Mouse (Mus musculus): Measurements from ENCODE around the gene Hist1h3g. TPM values are rescaled to one million over a fixed set of nuclear protein-coding genes. Genes with fewer than 3 reads are reported as not detected.
"Not testable (repeated sequence)": the region's sequence is repeated elsewhere in the genome, so short reads cannot be mapped to it uniquely, and the experiment has no call there.

Gene Hist1h3g
- polyA plus RNA-seq, 1 experiment from 2014 or later: 5.5 TPM

GRCm38 (mm10) chr13:23551931-23552914 is 17.0 kb downstream of the Hist1h3g start:
- Histone ChIP-seq H3K4me2 (peak overlapping the region; percentile 72), H3K36me3 (no peaks in the 10 kb centered on the region), H3K27me3 (replicated peaks) (no peaks in the 10 kb centered on the region), H3K9me3 (no peaks in the 10 kb centered on the region), H3K4me3 (peak overlapping the region; percentile 57), H3K4me1 (peaks cover 29% of the 10 kb centered on the region), H3K9ac (peak overlapping the region; percentile 66), H3K27ac (replicated peaks) (peak overlapping the region; percentile 92)
- ATAC-seq (ENCODE audit: extremely low read depth, insufficient number of reproducible peaks, low FRiP score, low TSS enrichment): no peak
- 44% methylated on average over 8 of the region's 8 CpGs for WGBS

GRCm38 (mm10) chr13:23552962-23553361 is 17.7 kb downstream of the Hist1h3g start, which contains the start of gene Hist1h1d:
Gene Hist1h1d, plus strand, starts transcription at chr13:23553262.
- H3K9me3 ChIP-seq: no peaks in the 10 kb centered on the region
- H3K27ac ChIP-seq (replicated peaks): peak within 1 kb of the TSS; percentile 98
- H3K36me3 ChIP-seq: no peaks in the 10 kb centered on the region
- peak within 1 kb of the TSS; percentile 96 for H3K9ac ChIP-seq
- H3K27me3 ChIP-seq (replicated peaks): no peaks in the 10 kb centered on the region
- no peak for ATAC-seq (ENCODE audit: extremely low read depth, insufficient number of reproducible peaks, low FRiP score, low TSS enrichment)
- H3K4me2 ChIP-seq: peak within 1 kb of the TSS; percentile 99
- peaks cover 29% of the 10 kb centered on the region for H3K4me1 ChIP-seq
- H3K4me3 ChIP-seq: no peak within 1 kb of the TSS; the same call in 1 of the 2 replicates

- WGBS: 19% methylated on average over 9 of the region's 9 CpGs
- Histone ChIP-seq H3K27ac (replicated peaks) (peak overlapping the region; percentile 98), H3K4me2 (peak overlapping the region; percentile 99), H3K36me3 (no peaks in the 10 kb centered on the region), H3K4me1 (peaks cover 29% of the 10 kb centered on the region), H3K9me3 (no peaks in the 10 kb centered on the region), H3K4me3 (peak overlapping the region; percentile 69), H3K9ac (peak overlapping the region; percentile 96), H3K27me3 (replicated peaks) (no peaks in the 10 kb centered on the region)
- ATAC-seq (ENCODE audit: extremely low read depth, insufficient number of reproducible peaks, low FRiP score, low TSS enrichment): no peak
Observed at GRCm38 (mm10) chr13:23554393-23554792, 19.2 kb downstream of the Hist1h3g start.

GRCm38 (mm10) chr13:23554925-23555838 is 20.0 kb downstream of the Hist1h3g start:
- Histone ChIP-seq H3K4me2 (peak overlapping the region; percentile 99), H3K36me3 (no peaks in the 10 kb centered on the region), H3K27me3 (replicated peaks) (no peaks in the 10 kb centered on the region), H3K4me3 (peak overlapping the region; percentile 69), H3K9me3 (no peaks in the 10 kb centered on the region), H3K27ac (replicated peaks) (peak overlapping the region; percentile 98), H3K4me1 (peaks cover 29% of the 10 kb centered on the region), H3K9ac (peak overlapping the region; percentile 96)
- WGBS: under 1% methylated on average over 54 of the region's 54 CpGs
- peak; percentile 73 for ATAC-seq (ENCODE audit: extremely low read depth, insufficient number of reproducible peaks, low FRiP score, low TSS enrichment)

- Histone ChIP-seq H3K9ac (peak overlapping the region; percentile 96), H3K36me3 (no peaks in the 10 kb centered on the region), H3K4me3 (peak overlapping the region; percentile 69), H3K4me2 (peak overlapping the region; percentile 99), H3K4me1 (peaks cover 26% of the 10 kb centered on the region), H3K27me3 (replicated peaks) (no peaks in the 10 kb centered on the region), H3K9me3 (no peaks in the 10 kb centered on the region), H3K27ac (replicated peaks) (peak overlapping the region; percentile 98)
- ATAC-seq (ENCODE audit: extremely low read depth, insufficient number of reproducible peaks, low FRiP score, low TSS enrichment): peak; percentile 66
- WGBS: under 1% methylated on average over 18 of the region's 18 CpGs
Observed at GRCm38 (mm10) chr13:23555839-23556416, 20.7 kb downstream of the Hist1h3g start.

GRCm38 (mm10) chr13:23556906-23557305 is 21.7 kb downstream of the Hist1h3g start:
- ATAC-seq (ENCODE audit: extremely low read depth, insufficient number of reproducible peaks, low FRiP score, low TSS enrichment): no peak
- H3K36me3 ChIP-seq: no peaks in the 10 kb centered on the region
- WGBS: 55% methylated on average over 3 of the region's 3 CpGs

GRCm38 (mm10) chr13:23560699-23561098 is 25.5 kb downstream of the Hist1h3g start:
- peak overlapping the region; percentile 42; the same call in 1 of the 2 replicates for H3K27ac ChIP-seq (replicated peaks)
- WGBS: 26% methylated on average over 2 of the region's 2 CpGs
- H3K4me3 ChIP-seq; H3K9me3 ChIP-seq; H3K4me1 ChIP-seq; H3K27me3 ChIP-seq (replicated peaks); H3K36me3 ChIP-seq; H3K9ac ChIP-seq; ATAC-seq (ENCODE audit: extremely low read depth, insufficient number of reproducible peaks, low FRiP score, low TSS enrichment): not testable (repeated sequence)
- peak overlapping the region; percentile 42 for H3K4me2 ChIP-seq

More at GRCm38 (mm10) chr13:23556906-23557305, 21.7 kb downstream of the Hist1h3g start:
- Histone ChIP-seq H3K27me3 (replicated peaks) (no peaks in the 10 kb centered on the region), H3K4me1 (peaks cover 24% of the 10 kb centered on the region), H3K27ac (replicated peaks) (peak overlapping the region; percentile 59), H3K9me3 (no peaks in the 10 kb centered on the region), H3K4me2 (peak overlapping the region; percentile 99), H3K4me3 (no peak overlapping the region), H3K9ac (peak overlapping the region; percentile 45; the same call in 1 of the 2 replicates)

GRCm38 (mm10) chr13:23561531-23561882 is 26.3 kb downstream of the Hist1h3g start:
- peak overlapping the region; percentile 80 for H3K9ac ChIP-seq
- 0% methylated on average over 2 of the region's 5 CpGs for WGBS

GRCm38 (mm10) chr13:23561883-23562659 is 26.8 kb downstream of the Hist1h3g start, which contains the start of gene Hist1h3e:
Gene Hist1h3e, minus strand, starts transcription at chr13:23562369.
- Histone ChIP-seq H3K9ac (peak within 1 kb of the TSS; percentile 80), H3K4me3 (peak within 1 kb of the TSS; percentile 53), H3K27ac (replicated peaks) (peak within 1 kb of the TSS; percentile 94), H3K4me2 (peak within 1 kb of the TSS; percentile 78)
- under 1% methylated on average over 55 of the region's 67 CpGs for WGBS
- peak; percentile 77; the same call in 1 of the 2 replicates for ATAC-seq (ENCODE audit: extremely low read depth, insufficient number of reproducible peaks, low FRiP score, low TSS enrichment)
- not testable (repeated sequence) for H3K27me3 ChIP-seq (replicated peaks); H3K36me3 ChIP-seq; H3K9me3 ChIP-seq; H3K4me1 ChIP-seq

More at GRCm38 (mm10) chr13:23561531-23561882, 26.3 kb downstream of the Hist1h3g start:
- peak overlapping the region; percentile 94 for H3K27ac ChIP-seq (replicated peaks)
- not testable (repeated sequence) for ATAC-seq (ENCODE audit: extremely low read depth, insufficient number of reproducible peaks, low FRiP score, low TSS enrichment); H3K36me3 ChIP-seq; H3K9me3 ChIP-seq; H3K4me1 ChIP-seq; H3K27me3 ChIP-seq (replicated peaks)
- peak overlapping the region; percentile 53 for H3K4me3 ChIP-seq
- peak overlapping the region; percentile 78 for H3K4me2 ChIP-seq

Measured in heart, embryonic 13.5 days (tissue).